Mouse (Mus musculus): ENCODE results near the gene Cc2d2a. TPM values are rescaled to one million over a fixed set of nuclear protein-coding genes. Genes with fewer than 3 reads are reported as not detected.
A peak's percentile ranks its signal among the peaks of the same experiment; 100 is the strongest.

Cc2d2a gene
- total and polyA plus RNA-seq, 3 experiments: not detected

DNA sequence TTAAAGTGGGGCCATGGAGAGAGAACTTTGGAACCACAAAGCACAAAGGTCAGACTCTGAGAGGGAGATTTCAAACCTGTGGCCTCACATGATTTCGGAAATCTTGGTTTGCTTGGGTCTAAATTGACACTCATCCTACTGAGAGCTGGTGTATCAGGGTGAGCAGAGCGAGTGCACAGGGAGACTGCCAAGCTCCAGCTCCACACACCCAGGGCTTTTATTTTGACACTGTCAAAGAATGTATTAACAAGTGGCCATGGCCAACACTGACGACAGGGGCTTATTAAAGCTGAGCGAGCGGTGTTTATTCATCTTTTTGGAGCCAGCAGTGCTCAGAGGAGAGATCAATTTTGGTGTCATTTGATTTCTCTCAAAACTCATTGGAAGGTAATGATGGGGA is 3.0 kb downstream of the Cc2d2a start:
- Histone ChIP-seq H3K9me3 (replicated peaks; ENCODE audit: insufficient read depth, low read length) (no peaks in the 10 kb centered on the region), H3K79me2 (ENCODE audit: control insufficient read depth, insufficient read depth, low read length, poor library complexity) (no peaks in the 10 kb centered on the region), H3K36me3 (ENCODE audit: control insufficient read depth in 1 of 2, insufficient read depth in 2 of 2, low read length in 2 of 2) (no peaks in the 10 kb centered on the region), H3K27me3 (ENCODE audit: control insufficient read depth in 1 of 2, insufficient read depth in 2 of 2, low read length in 2 of 2) (no peaks in the 10 kb centered on the region), H3K4me3 (ENCODE audit: control insufficient read depth in 1 of 2, insufficient read depth in 1 of 2, low read depth in 2 of 2, low read length in 2 of 2) (no peak overlapping the region), H3K27ac (ENCODE audit: control insufficient read depth, low read depth, low read length) (no peak overlapping the region), H3K9ac (ENCODE audit: control insufficient read depth, low read depth, low read length, poor library complexity, severe bottlenecking) (no peak overlapping the region), H3K4me1 (ENCODE audit: control insufficient read depth in 1 of 2, insufficient read depth in 2 of 2, low read length in 2 of 2) (no peaks in the 10 kb centered on the region)
- DNase-seq (ENCODE audit: low read depth, low spot score): no peak
- TF ChIP-seq TCF12 (IDR thresholded peaks at IDR 0.05; ENCODE audit: low read depth, low read length) (no peak), ETS1 (IDR thresholded peaks at IDR 0.05; ENCODE audit: low read depth, low read length) (no peak), RAD21 (IDR thresholded peaks at IDR 0.05; ENCODE audit: low read depth, low read length) (no peak), EP300 (IDR thresholded peaks at IDR 0.05; ENCODE audit: low read depth in 1 of 2, low read length in 2 of 2) (no peak), TBP (IDR thresholded peaks at IDR 0.05; ENCODE audit: low read depth, low read length) (no peak), TAL1 (IDR thresholded peaks at IDR 0.05; ENCODE audit: low read length) (no peak), ELF1 (IDR thresholded peaks at IDR 0.05; ENCODE audit: low read depth, low read length) (no peak), USF2 (IDR thresholded peaks at IDR 0.05; ENCODE audit: borderline replicate concordance in 1 of 2, insufficient read depth in 1 of 2, low read depth in 1 of 2, low read length in 2 of 2) (no peak), ZNF384 (IDR thresholded peaks at IDR 0.05; ENCODE audit: low read depth, low read length) (no peak), POLR2AphosphoS5 (IDR thresholded peaks at IDR 0.05; ENCODE audit: borderline replicate concordance, low read depth, low read length) (no peak)

DNA sequence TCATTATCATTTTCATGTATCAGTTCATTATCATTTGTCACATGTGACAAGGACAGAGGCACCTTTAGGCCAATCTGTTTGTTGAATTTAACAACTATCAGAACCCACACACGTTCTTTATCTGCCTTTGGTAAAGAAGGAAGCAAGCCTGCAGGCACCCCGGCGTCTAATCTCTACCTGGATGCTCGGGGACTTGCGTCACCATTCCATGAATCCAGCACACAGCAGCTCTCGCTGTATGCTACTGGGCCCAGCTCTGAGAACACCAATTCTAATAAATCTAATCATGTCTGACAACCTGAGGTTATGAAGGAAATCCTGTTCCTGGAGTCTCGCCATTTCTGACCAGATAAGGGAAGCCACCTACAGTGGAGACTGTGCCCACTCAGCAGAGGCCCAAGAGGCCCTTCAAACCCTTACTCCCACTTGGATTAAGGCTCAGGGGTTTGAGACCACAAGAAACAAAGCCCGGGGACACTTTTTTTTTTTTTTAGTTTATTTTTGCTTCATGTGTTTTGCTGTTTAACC is 7.0 kb downstream of the Cc2d2a start:
- Histone ChIP-seq H3K9ac (ENCODE audit: control insufficient read depth, low read depth, low read length, poor library complexity, severe bottlenecking) (no peak overlapping the region), H3K4me3 (ENCODE audit: control insufficient read depth in 1 of 2, insufficient read depth in 1 of 2, low read depth in 2 of 2, low read length in 2 of 2) (no peak overlapping the region), H3K4me1 (ENCODE audit: control insufficient read depth in 1 of 2, insufficient read depth in 2 of 2, low read length in 2 of 2) (no peaks in the 10 kb centered on the region), H3K27me3 (ENCODE audit: control insufficient read depth in 1 of 2, insufficient read depth in 2 of 2, low read length in 2 of 2) (no peaks in the 10 kb centered on the region), H3K9me3 (replicated peaks; ENCODE audit: insufficient read depth, low read length) (no peaks in the 10 kb centered on the region), H3K36me3 (ENCODE audit: control insufficient read depth in 1 of 2, insufficient read depth in 2 of 2, low read length in 2 of 2) (no peaks in the 10 kb centered on the region), H3K27ac (ENCODE audit: control insufficient read depth, low read depth, low read length) (no peak overlapping the region), H3K79me2 (ENCODE audit: control insufficient read depth, insufficient read depth, low read length, poor library complexity) (no peaks in the 10 kb centered on the region)
- no peak for TF ChIP-seq E2F4 (IDR thresholded peaks at IDR 0.05; ENCODE audit: borderline replicate concordance, low read depth, low read length)
- no peak for DNase-seq (ENCODE audit: low read depth, low spot score)

DNA sequence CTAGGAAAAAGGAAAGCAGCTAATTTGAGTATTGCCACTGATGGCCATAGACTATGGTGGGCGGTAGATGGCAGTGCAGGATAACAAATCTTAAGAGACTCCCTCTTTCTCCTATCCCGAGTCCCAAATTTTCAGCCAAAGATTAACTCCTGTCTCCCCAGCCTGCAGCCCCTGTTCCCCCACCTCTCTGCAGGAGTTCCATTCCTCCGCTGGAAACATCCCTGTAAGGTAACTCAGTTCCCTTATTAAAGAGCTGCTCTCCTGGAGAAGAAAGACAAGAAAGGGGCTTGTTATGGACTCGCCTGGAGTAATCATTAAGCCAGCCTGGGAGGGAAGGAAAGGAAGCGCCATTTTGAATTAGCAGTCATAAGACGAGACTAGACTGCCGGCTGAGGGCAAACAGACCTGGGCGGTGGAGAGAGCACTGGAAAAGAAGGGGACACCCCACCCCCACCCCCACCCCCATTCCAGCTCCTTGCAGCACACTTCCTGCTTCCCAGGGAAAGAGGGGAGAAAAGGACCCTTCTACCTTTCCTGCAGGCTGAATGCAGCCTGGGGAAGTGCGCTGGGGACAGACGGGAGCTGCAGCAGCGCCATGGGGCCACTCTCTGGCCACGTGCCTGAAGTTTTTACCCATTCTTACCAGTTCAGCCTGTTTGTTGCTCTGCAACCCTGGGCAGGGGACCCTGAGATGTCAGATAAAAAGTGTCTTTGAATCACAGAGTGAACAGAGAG is 10.2 kb downstream of the Cc2d2a start:
- H3K27ac ChIP-seq (ENCODE audit: control insufficient read depth, low read depth, low read length): no peak overlapping the region
- H3K9me3 ChIP-seq (replicated peaks; ENCODE audit: insufficient read depth, low read length): no peaks in the 10 kb centered on the region
- no peaks in the 10 kb centered on the region for H3K27me3 ChIP-seq (ENCODE audit: control insufficient read depth in 1 of 2, insufficient read depth in 2 of 2, low read length in 2 of 2)
- H3K9ac ChIP-seq (ENCODE audit: control insufficient read depth, low read depth, low read length, poor library complexity, severe bottlenecking): no peak overlapping the region
- no peaks in the 10 kb centered on the region for H3K79me2 ChIP-seq (ENCODE audit: control insufficient read depth, insufficient read depth, low read length, poor library complexity)
- no peaks in the 10 kb centered on the region for H3K36me3 ChIP-seq (ENCODE audit: control insufficient read depth in 1 of 2, insufficient read depth in 2 of 2, low read length in 2 of 2)
- no peak for DNase-seq (ENCODE audit: low read depth, low spot score)
- no peak overlapping the region for H3K4me3 ChIP-seq (ENCODE audit: control insufficient read depth in 1 of 2, insufficient read depth in 1 of 2, low read depth in 2 of 2, low read length in 2 of 2)
- no peaks in the 10 kb centered on the region for H3K4me1 ChIP-seq (ENCODE audit: control insufficient read depth in 1 of 2, insufficient read depth in 2 of 2, low read length in 2 of 2)
- 0 out of 2 replicates have a peak, but pooled peaks have one; percentile 4 for TF ChIP-seq ZC3H11A (IDR thresholded peaks at IDR 0.05; ENCODE audit: low read depth, low read length)
- no peak for TF ChIP-seq ETS1 (IDR thresholded peaks at IDR 0.05; ENCODE audit: low read depth, low read length)
- TF ChIP-seq USF1 (IDR thresholded peaks at IDR 0.05; ENCODE audit: low read depth, low read length): no peak
- peak in 2 of 3 experiments; percentile 3 to 19; a peak in 2 of 6 replicates for TF ChIP-seq CTCF (IDR thresholded peaks at IDR 0.05 in 2 of 3, conservative IDR thresholded peaks at IDR 0.05 in 1 of 3; ENCODE audit: control insufficient read depth in 1 of 3, insufficient read depth in 1 of 3, low read depth in 2 of 3, low read length in 3 of 3, poor library complexity in 1 of 3, severe bottlenecking in 1 of 3)
- no peak for TF ChIP-seq CHD1 (IDR thresholded peaks at IDR 0.05; ENCODE audit: low read depth, low read length)
- no peak for TF ChIP-seq RCOR1 (IDR thresholded peaks at IDR 0.05; ENCODE audit: low read depth, low read length)
- TF ChIP-seq RAD21 (IDR thresholded peaks at IDR 0.05; ENCODE audit: low read depth, low read length): peak; percentile 25
- TF ChIP-seq NRF1 (IDR thresholded peaks at IDR 0.05; ENCODE audit: insufficient read depth, low read depth, low read length, poor library complexity, severe bottlenecking): no peak
- no peak for TF ChIP-seq POLR2AphosphoS5 (IDR thresholded peaks at IDR 0.05; ENCODE audit: borderline replicate concordance, low read depth, low read length)
- TF ChIP-seq NELFE (IDR thresholded peaks at IDR 0.05; ENCODE audit: low read depth, low read length): no peak
- no peak for TF ChIP-seq ZNF384 (IDR thresholded peaks at IDR 0.05; ENCODE audit: low read depth, low read length)
- no peak for TF ChIP-seq ELF1 (IDR thresholded peaks at IDR 0.05; ENCODE audit: low read depth, low read length)
